In genomic region chr2:102183720-102184480, GRCm38 (mm10) we compare ENCODE assay signal across 12 mouse cellular contexts. TPM values are rescaled to one million over a fixed set of nuclear protein-coding genes. Genes with fewer than 3 reads are reported as not detected.
DNase-seq lines count a peak whose midpoint lies in the region; ATAC-seq lines count a peak whose summit lies in the region.
"Had no signal": no experiment of that assay in that cellular context is flagged by ENCODE, and none has a peak within 500 bp of the region (broad histone marks: within the 10 kb centered on the region; RNA-seq: fewer than 3 reads in every experiment).

No protein-coding gene starts in this region.

- 82% methylated on average over 7 of the region's 7 CpGs for WGBS in forebrain, embryonic 13.5 days
- 82% methylated on average over 7 of the region's 7 CpGs for WGBS in forebrain, embryonic 15.5 days
- WGBS in limb, embryonic 13.5 days: 63% methylated on average over 7 of the region's 7 CpGs
- WGBS in stomach, embryonic 15.5 days: 58% methylated on average over 7 of the region's 7 CpGs

- H3K4me1 ChIP-seq in forebrain, embryonic 13.5 days: peaks cover 37% of the 10 kb centered on the region
- peaks cover 23% of the 10 kb centered on the region for H3K4me1 ChIP-seq in forebrain, embryonic 15.5 days
- H3K4me1 ChIP-seq in limb, embryonic 13.5 days: peaks cover 58% of the 10 kb centered on the region
- H3K4me1 ChIP-seq in stomach, embryonic 15.5 days: peaks cover 18% of the 10 kb centered on the region

- H3K4me2 ChIP-seq in forebrain, embryonic 13.5 days: peak overlapping the region; percentile 87
- no peak overlapping the region for H3K4me2 ChIP-seq in forebrain, embryonic 15.5 days (replicated peaks)
- peak overlapping the region; percentile 81 for H3K4me2 ChIP-seq in limb, embryonic 13.5 days (replicated peaks)
- peak overlapping the region; percentile 76; the same call in 1 of the 2 replicates for H3K4me2 ChIP-seq in stomach, embryonic 15.5 days

- H3K27me3 ChIP-seq in forebrain, embryonic 13.5 days: no peaks in the 10 kb centered on the region
- no peaks in the 10 kb centered on the region for H3K27me3 ChIP-seq in forebrain, embryonic 15.5 days
- H3K27me3 ChIP-seq in limb, embryonic 13.5 days: no peaks in the 10 kb centered on the region
- H3K27me3 ChIP-seq in stomach, embryonic 15.5 days (replicated peaks): no peaks in the 10 kb centered on the region

- H3K27ac ChIP-seq in forebrain, embryonic 13.5 days: no peak overlapping the region
- H3K27ac ChIP-seq in forebrain, embryonic 15.5 days (replicated peaks): no peak overlapping the region
- no peak overlapping the region for H3K27ac ChIP-seq in limb, embryonic 13.5 days
- no peak overlapping the region for H3K27ac ChIP-seq in stomach, embryonic 15.5 days

- DNase-seq in ZHBTc4 (ENCODE audit: low read depth, low spot score): peak; percentile 64
- DNase-seq in spleen, postnatal 10 days (ENCODE audit: low spot score in 2 of 2): no peak
- DNase-seq in cerebellum, postnatal 10 days: no peak
- no peak for DNase-seq in left cerebral cortex, adult 8-10 months (ENCODE audit: low spot score in 2 of 2)
- DNase-seq: adrenal gland, postnatal 36 days; cerebellum, adult 8-10 months; kidney, postnatal 14 days; lung, postnatal 14 days had no signal

- no peaks in the 10 kb centered on the region; the same call in 1 of the 2 replicates for H3K36me3 ChIP-seq in forebrain, embryonic 13.5 days (ENCODE audit: poor library complexity, severe bottlenecking)
- no peaks in the 10 kb centered on the region for H3K36me3 ChIP-seq in forebrain, embryonic 15.5 days
- no peaks in the 10 kb centered on the region for H3K36me3 ChIP-seq in limb, embryonic 13.5 days
- no peaks in the 10 kb centered on the region for H3K36me3 ChIP-seq in stomach, embryonic 15.5 days

- H3K4me3 ChIP-seq in forebrain, embryonic 13.5 days: no peak overlapping the region
- H3K4me3 ChIP-seq in forebrain, embryonic 15.5 days: no peak overlapping the region
- peak overlapping the region; percentile 77 for H3K4me3 ChIP-seq in limb, embryonic 13.5 days
- H3K4me3 ChIP-seq in stomach, embryonic 15.5 days (replicated peaks): no peak overlapping the region

- no peaks in the 10 kb centered on the region for H3K9me3 ChIP-seq in forebrain, embryonic 13.5 days (replicated peaks)
- H3K9me3 ChIP-seq in forebrain, embryonic 15.5 days: no peaks in the 10 kb centered on the region
- no peaks in the 10 kb centered on the region for H3K9me3 ChIP-seq in limb, embryonic 13.5 days
- H3K9me3 ChIP-seq in stomach, embryonic 15.5 days: no peaks in the 10 kb centered on the region

- no peak for ATAC-seq in forebrain, embryonic 13.5 days
- ATAC-seq in forebrain, embryonic 15.5 days (replicated peaks): no peak
- ATAC-seq in limb, embryonic 13.5 days (ENCODE audit: low FRiP score, low read depth): no peak
- ATAC-seq in stomach, embryonic 15.5 days (ENCODE audit: insufficient read depth, low FRiP score, low read depth): no peak

- H3K9ac ChIP-seq in forebrain, embryonic 13.5 days: no peak overlapping the region
- H3K9ac ChIP-seq in forebrain, embryonic 15.5 days (replicated peaks): no peak overlapping the region
- H3K9ac ChIP-seq in limb, embryonic 13.5 days: no peak overlapping the region
- H3K9ac ChIP-seq in stomach, embryonic 15.5 days: no peak overlapping the region

RNA-seq across cellular contexts. Expression of gene Ldlrad3, which starts 2.3 kb away (rescaled TPM):
- polyA plus RNA-seq in forebrain, embryonic 13.5 days (2015; fragmentation: Nextera tagmentation; extraction: Ambion mirVana): 35.9 and 39.6 TPM in 2 replicates
- polyA plus RNA-seq in forebrain, embryonic 15.5 days (2015; fragmentation: Nextera tagmentation; extraction: Ambion mirVana): 30.0 and 31.1 TPM in 2 replicates
- polyA plus RNA-seq in limb, embryonic 13.5 days (2015; fragmentation: Nextera tagmentation; extraction: Ambion mirVana): 63.6 and 71.9 TPM in 2 replicates
- polyA plus RNA-seq in stomach, embryonic 15.5 days (2015; fragmentation: Nextera tagmentation; extraction: Ambion mirVana): 39.1 and 44.8 TPM in 2 replicates
- total RNA-seq in left cerebral cortex, adult 8-10 months (2022): 10 to 100 TPM; 11.3 to 12.5 (median 12.0) TPM
